Comparison of ENCODE assay signal across 8 mouse cellular contexts in the genomic region with DNA sequence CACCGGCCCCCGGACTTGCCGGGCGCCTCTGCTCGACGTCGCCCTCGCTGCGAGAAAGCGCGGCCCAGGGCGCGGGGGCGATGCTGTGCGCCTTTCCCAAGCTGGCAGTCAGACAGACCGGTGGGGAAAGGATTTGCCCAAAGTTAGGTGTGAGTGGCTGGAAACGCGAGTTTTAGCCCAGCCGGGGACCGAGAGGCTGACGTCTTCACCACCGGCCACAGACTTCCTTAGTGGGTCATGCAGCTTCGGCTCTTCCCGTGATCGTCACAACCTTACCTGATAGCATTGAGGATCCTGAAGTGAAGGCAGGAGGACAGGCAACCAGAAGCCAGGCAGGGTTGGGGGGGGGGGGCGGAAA. TPM values are rescaled to one million over a fixed set of nuclear protein-coding genes. Genes with fewer than 3 reads are reported as not detected.
DNase-seq lines count a peak whose midpoint lies in the region; ATAC-seq and TF ChIP-seq lines count a peak whose summit lies in the region.

No protein-coding gene starts in this region.

- peak overlapping the region; percentile 83 for H3K9ac ChIP-seq in CH12.LX (ENCODE audit: insufficient read depth, low read depth)
- H3K9ac ChIP-seq in embryonic facial prominence, embryonic 12.5 days: peak overlapping the region; percentile 77
- H3K9ac ChIP-seq in stomach, postnatal 0 days (ENCODE audit: low read length): peak overlapping the region; percentile 96

- no peaks in the 10 kb centered on the region for H3K27me3 ChIP-seq in kidney, adult 2 months (replicated peaks; ENCODE audit: control insufficient read depth, insufficient read depth, low read length)
- no peaks in the 10 kb centered on the region for H3K27me3 ChIP-seq in CH12.LX (replicated peaks)
- H3K27me3 ChIP-seq in embryonic facial prominence, embryonic 12.5 days: no peaks in the 10 kb centered on the region
- no peaks in the 10 kb centered on the region for H3K27me3 ChIP-seq in stomach, postnatal 0 days (ENCODE audit: control insufficient read depth, insufficient read depth, low read length)

- TF ChIP-seq POLR2A in kidney, adult 2 months (IDR thresholded peaks at IDR 0.05; ENCODE audit: low read depth, low read length): no peak
- no peak for TF ChIP-seq POLR2A in CH12.LX (IDR thresholded peaks at IDR 0.05; ENCODE audit: low read depth, low read length)

- peak overlapping the region; percentile 70 for H3K4me2 ChIP-seq in CH12.LX (ENCODE audit: insufficient read depth, low read depth, poor library complexity, severe bottlenecking)
- peak overlapping the region; percentile 67 for H3K4me2 ChIP-seq in embryonic facial prominence, embryonic 12.5 days (replicated peaks)
- H3K4me2 ChIP-seq in stomach, postnatal 0 days (replicated peaks; ENCODE audit: low read depth): peak overlapping the region; percentile 89

- H3K36me3 ChIP-seq in kidney, adult 2 months (ENCODE audit: control insufficient read depth, insufficient read depth, low read length): peaks cover 3% of the 10 kb centered on the region
- H3K36me3 ChIP-seq in CH12.LX (replicated peaks in 1 of 2; ENCODE audit: control insufficient read depth in 1 of 2, insufficient read depth in 1 of 2, low read length in 1 of 2): peaks cover 19 to 36% of the 10 kb centered on the region in 2 experiments
- peaks cover 20% of the 10 kb centered on the region for H3K36me3 ChIP-seq in embryonic facial prominence, embryonic 12.5 days
- peaks cover 5% of the 10 kb centered on the region; the same call in 1 of the 2 replicates for H3K36me3 ChIP-seq in stomach, postnatal 0 days (ENCODE audit: control insufficient read depth, insufficient read depth, low read length)

- H3K4me3 ChIP-seq in kidney, adult 2 months (ENCODE audit: insufficient read depth, low read depth, low read length): peak overlapping the region; percentile 61
- H3K4me3 ChIP-seq in CH12.LX (replicated peaks in 1 of 3; ENCODE audit: low read depth in 2 of 3, low read length in 2 of 3, poor library complexity in 1 of 3): peak overlapping the region; percentile 87 to 99 (median 91)
- peak overlapping the region; percentile 86 for H3K4me3 ChIP-seq in embryonic facial prominence, embryonic 12.5 days
- peak overlapping the region; percentile 94 for H3K4me3 ChIP-seq in stomach, postnatal 0 days (ENCODE audit: low read depth, low read length)

- H3K9me3 ChIP-seq in CH12.LX (replicated peaks; ENCODE audit: low read length): no peaks in the 10 kb centered on the region
- H3K9me3 ChIP-seq in embryonic facial prominence, embryonic 12.5 days: no peaks in the 10 kb centered on the region
- no peaks in the 10 kb centered on the region for H3K9me3 ChIP-seq in stomach, postnatal 0 days (ENCODE audit: control insufficient read depth, low read length)

- in situ Hi-C loops in CH12.LX (cut with MboI; ENCODE audit: low pct_ligation_motif_present, low pct_unique_long_range_greater_than_20kb, low sequenced_read_pairs): no loop called here

- no peak for TF ChIP-seq EP300 in CH12.LX (IDR thresholded peaks at IDR 0.05; ENCODE audit: low read length)
- no peak for TF ChIP-seq EP300 in stomach, postnatal 0 days (optimal IDR thresholded peaks at IDR 0.05)

- WGBS in kidney, adult 2 months: under 1% methylated on average over 26 of the region's 26 CpGs
- WGBS in embryonic facial prominence, embryonic 12.5 days: under 1% methylated on average over 25 of the region's 26 CpGs
- WGBS in stomach, postnatal 0 days: under 1% methylated on average over 24 of the region's 26 CpGs

- no peak for TF ChIP-seq CTCF in kidney, adult 2 months (conservative IDR thresholded peaks at IDR 0.05; ENCODE audit: insufficient read depth, insufficient read length, low read depth, low read length)
- no peak for TF ChIP-seq CTCF in CH12.LX (conservative IDR thresholded peaks at IDR 0.05 in 1 of 2, IDR thresholded peaks at IDR 0.05 in 1 of 2; ENCODE audit: low read depth in 2 of 2, low read length in 2 of 2)
- TF ChIP-seq CTCF in stomach, postnatal 0 days (IDR thresholded peaks at IDR 0.05; ENCODE audit: low read depth): no peak

- no peak for DNase-seq in kidney, adult 2 months
- DNase-seq in kidney, adult 11 months: no peak
- DNase-seq in CH12.LX (ENCODE audit: extremely low read depth): peak; percentile 21
- DNase-seq in stomach, postnatal 0 days (ENCODE audit: low spot score): peak; percentile 41
- DNase-seq in adrenal gland, adult (ENCODE audit: inconsistent age in 2 of 2, low spot score in 1 of 2): no peak

- H3K27ac ChIP-seq in kidney, adult 2 months (ENCODE audit: insufficient read depth, low read depth, low read length): peak overlapping the region; percentile 79
- H3K27ac ChIP-seq in CH12.LX (ENCODE audit: insufficient read depth, low read depth): no peak overlapping the region; the same call in 1 of the 2 replicates
- H3K27ac ChIP-seq in embryonic facial prominence, embryonic 12.5 days: peak overlapping the region; percentile 58
- H3K27ac ChIP-seq in stomach, postnatal 0 days (replicated peaks): peak overlapping the region; percentile 85

- no peak for TF ChIP-seq RAD21 in CH12.LX (IDR thresholded peaks at IDR 0.05; ENCODE audit: low read depth, low read length)

- H3K79me2 ChIP-seq in CH12.LX (replicated peaks; ENCODE audit: control insufficient read depth, extremely low read depth, insufficient read depth, poor library complexity, severe bottlenecking): peaks cover 12% of the 10 kb centered on the region

- H3K4me1 ChIP-seq in kidney, adult 2 months (ENCODE audit: control insufficient read depth, insufficient read depth, low read length): peaks cover 12% of the 10 kb centered on the region; the same call in 1 of the 2 replicates
- peaks cover 11 to 24% of the 10 kb centered on the region in 2 experiments for H3K4me1 ChIP-seq in CH12.LX (ENCODE audit: control insufficient read depth in 1 of 2, insufficient read depth in 2 of 2)
- peaks cover 12% of the 10 kb centered on the region for H3K4me1 ChIP-seq in embryonic facial prominence, embryonic 12.5 days
- peaks cover 3% of the 10 kb centered on the region; the same call in 1 of the 2 replicates for H3K4me1 ChIP-seq in stomach, postnatal 0 days (replicated peaks; ENCODE audit: control insufficient read depth, insufficient read depth)

- peak; percentile 22; the same call in 1 of the 2 replicates for ATAC-seq in embryonic facial prominence, embryonic 12.5 days (ENCODE audit: insufficient number of reproducible peaks, insufficient read depth, low FRiP score, low TSS enrichment)
- peak; percentile 55 for ATAC-seq in inflammation-experienced regulatory T-cells, adult 6 months
- ATAC-seq in megakaryocyte-erythroid progenitor cell, adult 5-6 weeks (replicated peaks; ENCODE audit: low FRiP score, low TSS enrichment, poor library complexity, severe bottlenecking): peak; percentile 24; the same call in 1 of the 2 replicates
- peak; percentile 21; the same call in 1 of the 2 replicates for ATAC-seq in stomach, postnatal 0 days (ENCODE audit: low FRiP score, low TSS enrichment)

- dilution Hi-C loops in CH12.LX (cut with MboI; ENCODE audit: extremely low pct_ligation_motif_present, extremely low pct_unique_long_range_greater_than_20kb, low sequenced_read_pairs): no loop called here

RNA-seq across cellular contexts. Expression of gene Brap, which starts 0.5 kb away (rescaled TPM):
- polyA plus RNA-seq in kidney, adult 2 months (2012; rRNA removed): 44.0 and 50.1 TPM in 2 replicates
- 23.7 and 27.4 TPM in 2 replicates for total RNA-seq in CH12.LX (2012; rRNA removed)
- total RNA-seq in CH12.LX (2014; rRNA removed): 29.0 and 33.3 TPM in 2 replicates
- 28.0 and 29.8 TPM in 2 replicates for polyA plus RNA-seq in CH12.LX (2012; ENCODE audit: insufficient read length, low read depth)
- 47.7 and 51.2 TPM in 2 replicates for polyA plus RNA-seq in embryonic facial prominence, embryonic 12.5 days (2016; fragmentation: Nextera tagmentation; extraction: Ambion mirVana)
- polyA plus RNA-seq in inflammation-experienced regulatory T-cells, adult 6 months (2017; shearing (Covaris generic)): 10 to 100 TPM in 2 of 3 experiments, 1 to 10 TPM in 1; 9.6 to 14.4 (median 13.5) TPM
- total RNA-seq in megakaryocyte-erythroid progenitor cell, adult 5-6 weeks (2014; fragmentation: Nextera tagmentation): 26.8 and 41.9 TPM in 2 replicates
- total RNA-seq in megakaryocyte-erythroid progenitor cell, adult 5-6 weeks (2017): 57.6 and 62.5 TPM in 2 replicates
- 32.2 and 32.5 TPM in 2 replicates for polyA plus RNA-seq in stomach, postnatal 0 days (2015; fragmentation: Nextera tagmentation; extraction: Ambion mirVana)

RNA-seq across cellular contexts. Expression of gene Acad10, which starts 0.6 kb away (rescaled TPM):
- polyA plus RNA-seq in kidney, adult 2 months (2012; rRNA removed): 55.9 and 68.1 TPM in 2 replicates
- total RNA-seq in CH12.LX (2012; rRNA removed) (2.2 and 4.2 TPM in 2 replicates), CH12.LX (2014; rRNA removed) (2.4 and 2.7 TPM in 2 replicates)
- polyA plus RNA-seq in CH12.LX (2012; ENCODE audit: insufficient read length, low read depth): 2.1 and 2.7 TPM in 2 replicates
- polyA plus RNA-seq in embryonic facial prominence, embryonic 12.5 days (2016; fragmentation: Nextera tagmentation; extraction: Ambion mirVana): 1.6 and 2.2 TPM in 2 replicates
- polyA plus RNA-seq in inflammation-experienced regulatory T-cells, adult 6 months (2017; shearing (Covaris generic)): 1 to 10 TPM in 2 of 3 experiments, under 1 TPM in 1; 0.93 to 5.7 (median 5.6) TPM
- 6.2 and 14.2 TPM in 2 replicates for total RNA-seq in megakaryocyte-erythroid progenitor cell, adult 5-6 weeks (2014; fragmentation: Nextera tagmentation)
- total RNA-seq in megakaryocyte-erythroid progenitor cell, adult 5-6 weeks (2017): 1.4 and 6.3 TPM in 2 replicates
- 3.0 and 4.0 TPM in 2 replicates for polyA plus RNA-seq in stomach, postnatal 0 days (2015; fragmentation: Nextera tagmentation; extraction: Ambion mirVana)

RNA-seq across cellular contexts. Expression of gene Acad12, which starts 42.1 kb away (rescaled TPM):
- 47.0 and 51.4 TPM in 2 replicates for polyA plus RNA-seq in kidney, adult 2 months (2012; rRNA removed)
- total RNA-seq in CH12.LX (2012; rRNA removed): 2.9 and 4.1 TPM in 2 replicates
- 2.3 and 3.0 TPM in 2 replicates for total RNA-seq in CH12.LX (2014; rRNA removed)
- polyA plus RNA-seq in CH12.LX (2012; ENCODE audit: insufficient read length, low read depth): 1.9 and 2.7 TPM in 2 replicates
- polyA plus RNA-seq in embryonic facial prominence, embryonic 12.5 days (2016; fragmentation: Nextera tagmentation; extraction: Ambion mirVana): 2.1 and 2.5 TPM in 2 replicates
- polyA plus RNA-seq in inflammation-experienced regulatory T-cells, adult 6 months (2017; shearing (Covaris generic)): 1 to 10 TPM; 1.3 to 3.3 (median 1.7) TPM
- 1.8 and 2.4 TPM in 2 replicates for total RNA-seq in megakaryocyte-erythroid progenitor cell, adult 5-6 weeks (2014; fragmentation: Nextera tagmentation)
- 0.38 and 2.6 TPM in 2 replicates for total RNA-seq in megakaryocyte-erythroid progenitor cell, adult 5-6 weeks (2017)
- polyA plus RNA-seq in stomach, postnatal 0 days (2015; fragmentation: Nextera tagmentation; extraction: Ambion mirVana): 2.3 and 2.6 TPM in 2 replicates

RNA-seq across cellular contexts. Expression of gene Atxn2, which starts 50.3 kb away (rescaled TPM):
- polyA plus RNA-seq in kidney, adult 2 months (2012; rRNA removed): 111 and 112 TPM in 2 replicates
- total RNA-seq in CH12.LX (2012; rRNA removed) (8.3 and 8.5 TPM in 2 replicates), CH12.LX (2014; rRNA removed) (5.9 and 7.7 TPM in 2 replicates)
- polyA plus RNA-seq in CH12.LX (2012; ENCODE audit: insufficient read length, low read depth): 40.5 and 58.4 TPM in 2 replicates
- polyA plus RNA-seq in embryonic facial prominence, embryonic 12.5 days (2016; fragmentation: Nextera tagmentation; extraction: Ambion mirVana): 72.3 and 91.6 TPM in 2 replicates
- polyA plus RNA-seq in inflammation-experienced regulatory T-cells, adult 6 months (2017; shearing (Covaris generic)): 10 to 100 TPM; 18.4 to 48.0 (median 35.1) TPM
- total RNA-seq in megakaryocyte-erythroid progenitor cell, adult 5-6 weeks (2014; fragmentation: Nextera tagmentation): 117 and 144 TPM in 2 replicates
- 39.4 and 41.0 TPM in 2 replicates for total RNA-seq in megakaryocyte-erythroid progenitor cell, adult 5-6 weeks (2017)
- 30.5 and 35.6 TPM in 2 replicates for polyA plus RNA-seq in stomach, postnatal 0 days (2015; fragmentation: Nextera tagmentation; extraction: Ambion mirVana)

Comparison
In these comparisons a context has a peak if more than half of its experiments do, and no peak if none do; other contexts are left out.
1. DNase-seq: peak in CH12.LX (single experiment) and stomach, postnatal 0 days (single experiment); none in kidney, adult 2 months (single experiment), kidney, adult 11 months (single experiment) and adrenal gland, adult (0 of 2).
2. RNA of gene Acad12, which starts 42.1 kb away (polyA plus RNA-seq): 47.0 to 51.4 TPM in kidney, adult 2 months; 2.1 to 2.5 TPM in embryonic facial prominence, embryonic 12.5 days, 2.3 to 2.6 TPM in stomach, postnatal 0 days, 1.9 to 2.7 TPM in CH12.LX and 1.3 to 3.3 TPM in inflammation-experienced regulatory T-cells, adult 6 months; every median in the first group is over 10 times any median in the second.
3. Peak in every context shown above with its lines, with median percentiles within 50 percentile points of each other: H3K4me3 ChIP-seq, H3K4me2 ChIP-seq, H3K9ac ChIP-seq and ATAC-seq.